Mouse (Mus musculus): ENCODE data around the gene Cldn7. TPM values are rescaled to one million over a fixed set of nuclear protein-coding genes. Genes with fewer than 3 reads are reported as not detected.

Gene Cldn7
- 3.6 and 4.8 TPM in 2 replicates for polyA plus RNA-seq (2012; rRNA removed)

DNA sequence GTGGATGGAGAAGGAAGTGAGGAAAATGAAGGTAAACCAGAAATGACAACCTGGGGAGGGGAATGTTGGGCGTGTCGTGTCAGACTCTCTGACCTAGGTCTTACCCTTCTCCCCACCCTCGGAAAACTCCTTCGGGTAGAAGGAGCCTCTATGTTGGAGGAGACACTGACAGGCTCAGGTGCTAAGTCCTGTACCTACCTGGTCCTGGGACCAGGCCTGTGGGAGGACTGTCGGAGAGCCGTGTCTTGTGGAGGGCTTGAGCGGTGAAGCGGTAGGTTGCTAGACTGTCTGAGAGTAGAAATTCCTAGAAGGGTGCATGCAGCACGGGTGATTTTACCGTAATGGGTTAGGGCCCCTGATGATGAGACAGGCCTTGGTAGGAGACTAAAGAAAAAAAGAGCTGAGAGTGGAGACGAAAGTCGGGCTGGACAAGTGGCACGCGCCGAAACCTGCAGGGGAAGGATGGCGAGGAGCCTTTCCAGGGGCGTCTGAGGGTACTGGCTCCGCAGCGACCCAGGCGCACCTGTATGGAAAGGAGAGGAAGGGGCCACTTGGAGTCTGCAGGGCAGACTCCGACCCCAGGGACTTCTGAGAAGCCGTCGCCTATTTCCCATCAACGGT lies at the start of gene Cldn7:
Gene Cldn7 (plus strand): TSS at position 130 of the 621 bp plus-strand sequence.

DNA sequence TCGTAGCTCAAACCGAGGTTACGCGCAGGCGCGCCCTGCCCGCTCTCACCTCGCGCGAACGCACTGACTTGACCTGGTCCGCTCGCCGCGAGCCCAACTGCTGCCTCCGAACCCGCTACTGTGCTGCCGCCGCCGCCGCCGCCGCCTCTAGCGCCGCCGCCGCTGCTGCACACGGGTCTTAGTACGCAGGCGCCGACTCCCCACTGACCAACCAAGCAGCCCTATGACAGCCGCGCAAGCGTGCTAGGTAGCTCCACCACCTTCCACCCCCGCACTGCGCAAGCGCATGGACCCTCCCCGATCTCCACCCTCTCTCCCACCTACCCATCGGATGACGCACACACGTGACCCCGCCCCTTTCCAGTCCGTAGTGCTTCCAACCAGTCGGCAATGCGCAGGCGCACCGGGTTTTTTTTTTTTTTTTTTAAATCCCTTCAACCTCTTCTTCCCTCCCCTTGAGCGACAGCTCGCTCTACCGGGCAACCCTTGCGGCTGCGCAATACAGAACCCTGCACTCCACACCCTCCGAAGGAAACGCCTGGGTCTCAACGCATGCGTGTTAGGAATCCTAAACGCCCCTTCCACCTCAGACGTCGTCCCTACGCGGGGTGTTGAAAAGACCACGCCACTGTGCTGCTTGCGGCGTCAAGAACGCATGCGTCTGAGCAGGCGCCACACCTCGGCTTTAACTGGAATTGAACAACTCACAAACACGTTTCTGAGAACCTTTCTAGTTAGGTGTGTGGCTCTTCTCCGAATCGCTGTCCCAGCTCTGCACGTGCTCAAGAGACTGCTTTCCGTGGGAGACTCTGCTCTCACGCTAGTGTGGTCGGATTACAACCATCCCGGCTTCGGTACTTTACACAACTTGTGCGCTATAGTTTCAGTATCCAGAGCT lies 43.2 kb upstream of the Cldn7 start, which contains the start of gene Eif5a:
Gene Eif5a (minus strand): TSS at position 845 of the 898 bp plus-strand sequence.

DNA sequence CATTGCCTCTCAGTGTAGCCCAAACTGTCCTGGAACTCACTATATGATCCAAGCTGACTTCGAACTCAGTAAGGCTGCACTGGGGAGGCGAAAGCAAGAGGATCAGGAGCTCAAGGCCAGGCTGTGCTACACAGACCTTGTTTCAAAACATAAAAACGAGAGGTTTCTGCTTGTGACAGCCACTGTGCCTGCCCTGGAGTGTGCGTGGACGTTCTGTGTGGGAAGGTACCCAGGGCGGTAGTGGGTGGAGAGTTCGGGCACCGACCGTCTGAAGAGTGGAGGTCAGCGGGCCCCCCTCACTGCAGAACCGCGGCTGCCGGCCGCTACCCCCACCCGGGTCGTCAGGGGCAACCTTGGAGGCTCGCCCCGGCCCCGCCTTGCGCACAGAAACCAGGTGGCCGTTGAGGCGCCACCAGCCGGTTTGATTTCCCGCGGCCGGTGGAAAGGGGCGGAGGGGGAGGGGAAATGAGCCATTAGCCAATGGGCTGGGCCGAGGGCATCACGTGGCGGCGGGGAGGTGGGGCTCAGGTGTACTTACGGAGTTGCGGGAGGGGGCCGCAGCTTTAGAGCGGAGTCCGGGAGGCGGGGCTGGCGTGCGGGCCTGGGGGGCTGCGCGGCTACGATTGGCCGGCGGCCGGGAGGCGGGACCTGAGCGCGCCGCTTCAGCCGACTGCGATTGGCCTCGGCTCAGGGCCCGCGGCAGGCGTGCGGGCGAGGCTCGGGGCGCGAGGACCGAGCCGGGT lies 29.3 kb upstream of the Cldn7 start, which contains the start of gene Ybx2:
Gene Ybx2 (plus strand): TSS at position 660 of the 743 bp plus-strand sequence.

DNA sequence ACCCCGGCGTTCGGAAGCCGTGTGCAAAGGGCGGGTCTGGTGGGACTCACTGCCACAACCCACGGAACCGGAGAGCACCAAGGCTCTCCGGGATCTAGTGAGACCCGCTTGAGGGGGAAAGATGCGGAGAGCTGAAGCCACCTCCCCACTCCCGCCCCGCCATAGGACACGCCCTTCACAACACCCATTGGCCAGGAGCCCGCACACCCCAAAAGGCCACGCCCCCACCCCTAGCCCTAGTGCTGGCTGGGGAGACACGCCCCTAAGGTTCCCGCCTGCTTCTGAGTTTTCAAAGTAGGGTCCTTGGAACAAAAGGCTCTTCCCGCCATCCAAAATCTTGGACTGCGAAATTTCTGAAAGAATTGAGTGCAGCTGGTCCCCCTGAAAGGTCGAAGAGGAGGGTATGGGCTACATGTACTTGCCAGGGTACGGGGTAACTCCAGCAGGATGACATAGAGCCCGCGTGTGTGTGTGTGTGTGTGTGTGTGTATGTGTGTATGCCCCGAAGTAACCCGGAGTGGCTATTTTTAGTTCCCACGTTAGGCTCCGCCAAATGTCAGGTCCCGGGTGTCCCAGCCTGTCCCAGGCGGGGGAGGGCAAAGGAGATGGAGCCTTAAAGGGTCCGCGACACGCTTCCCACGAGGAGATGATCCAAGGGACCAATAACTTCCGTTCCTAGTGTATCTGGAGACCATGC lies 16.4 kb upstream of the Cldn7 start, which contains the start of gene Slc2a4:
Gene Slc2a4 (minus strand): TSS at position 123 of the 697 bp plus-strand sequence.

DNA sequence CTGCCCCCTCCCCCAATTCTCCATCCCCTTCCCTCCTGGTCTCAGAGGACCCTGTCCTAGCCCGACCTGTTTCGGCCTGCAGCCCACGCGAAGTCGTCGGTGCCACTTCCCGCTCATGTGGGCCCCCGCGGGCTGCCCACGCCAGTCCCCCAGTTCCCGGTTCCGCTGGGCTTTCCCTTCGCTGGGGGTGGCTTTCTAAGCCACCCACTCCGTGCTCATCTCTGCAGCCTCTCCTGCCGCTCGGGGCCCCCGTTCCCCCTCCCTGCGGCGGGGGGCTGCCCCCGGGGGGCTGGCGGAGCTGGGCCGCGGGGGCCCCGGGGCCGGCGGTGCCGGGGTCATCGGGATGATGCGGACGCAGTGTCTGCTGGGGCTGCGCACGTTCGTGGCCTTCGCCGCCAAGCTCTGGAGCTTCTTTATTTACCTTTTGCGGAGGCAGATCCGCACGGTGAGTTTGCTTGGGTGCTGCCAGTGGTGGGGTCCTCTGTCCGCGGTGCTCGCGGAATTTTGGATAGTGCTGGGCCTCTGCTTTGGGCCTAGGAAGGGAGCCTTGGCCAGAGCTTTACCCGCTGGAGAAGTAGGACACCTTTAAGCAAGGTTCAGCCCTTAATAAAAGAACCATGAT lies 16.7 kb downstream of the Cldn7 start, which contains the start of gene Ctdnep1:
Gene Ctdnep1 (plus strand): TSS at position 16 of the 622 bp plus-strand sequence.

DNA sequence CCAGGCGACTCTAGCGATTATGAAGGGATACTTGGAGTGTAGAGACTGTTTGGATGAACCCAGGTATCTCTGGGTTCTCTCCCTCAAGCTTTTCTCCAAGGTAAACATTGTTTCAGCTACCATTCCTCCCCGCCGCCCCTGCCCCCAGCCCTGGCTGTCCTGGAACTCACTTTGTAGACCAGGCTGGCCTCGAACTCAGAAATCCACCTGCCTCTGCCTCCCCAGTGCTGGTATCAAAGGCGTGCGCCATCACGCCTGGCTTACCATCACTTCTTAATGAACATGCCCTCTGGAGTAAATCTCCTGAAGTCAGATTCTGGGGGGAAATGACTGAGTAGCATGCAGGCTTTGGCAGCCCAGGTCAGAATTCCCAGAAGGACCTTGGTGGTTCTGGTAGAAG lies 17.6 kb downstream of the Cldn7 start, which contains the start of gene Elp5:
Gene Elp5 (minus strand): TSS at position 293 of the 400 bp plus-strand sequence.

DNA sequence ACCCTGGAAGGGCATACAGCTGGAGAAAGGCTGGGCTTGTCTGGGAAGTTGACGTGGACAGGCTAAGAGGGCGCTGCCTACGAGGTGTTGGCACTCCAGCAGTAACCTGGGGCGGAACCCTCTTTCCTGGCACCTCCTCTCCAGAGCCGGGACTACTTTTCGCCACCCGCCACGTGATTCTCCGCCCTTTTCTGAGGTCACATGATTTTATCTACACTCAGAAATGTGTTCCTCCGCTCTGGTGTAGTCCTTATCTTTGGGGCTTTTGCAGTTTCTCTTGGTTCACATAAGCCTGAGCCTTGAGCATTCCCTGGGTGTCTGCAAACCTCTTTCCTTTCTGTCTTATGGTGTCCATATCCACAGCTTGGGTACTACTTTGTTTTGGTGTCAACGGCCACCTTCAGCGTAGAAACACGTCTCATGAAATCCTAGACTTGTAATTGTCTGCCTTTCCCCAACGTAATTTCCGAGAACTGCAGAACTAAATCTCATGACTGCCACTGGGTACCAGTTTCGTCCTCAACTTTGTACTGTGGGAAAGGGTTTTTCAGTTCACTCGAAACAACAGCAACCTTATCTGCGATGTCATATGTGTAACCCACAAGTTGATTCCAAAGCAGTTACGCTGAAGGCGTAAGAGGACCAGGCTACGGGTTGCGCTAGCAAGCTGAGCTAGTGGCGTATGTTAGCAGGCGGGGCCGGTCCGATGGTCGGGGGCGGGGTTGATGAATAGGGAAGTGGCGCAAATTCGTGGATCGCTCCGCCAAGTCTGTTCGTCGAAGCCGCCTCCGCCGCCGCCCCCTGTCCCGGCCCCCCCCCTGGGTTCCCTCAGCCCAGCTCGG lies 26.5 kb downstream of the Cldn7 start, which contains the start of gene Gabarap:
Gene Gabarap (plus strand): TSS at position 294 of the 842 bp plus-strand sequence.

DNA sequence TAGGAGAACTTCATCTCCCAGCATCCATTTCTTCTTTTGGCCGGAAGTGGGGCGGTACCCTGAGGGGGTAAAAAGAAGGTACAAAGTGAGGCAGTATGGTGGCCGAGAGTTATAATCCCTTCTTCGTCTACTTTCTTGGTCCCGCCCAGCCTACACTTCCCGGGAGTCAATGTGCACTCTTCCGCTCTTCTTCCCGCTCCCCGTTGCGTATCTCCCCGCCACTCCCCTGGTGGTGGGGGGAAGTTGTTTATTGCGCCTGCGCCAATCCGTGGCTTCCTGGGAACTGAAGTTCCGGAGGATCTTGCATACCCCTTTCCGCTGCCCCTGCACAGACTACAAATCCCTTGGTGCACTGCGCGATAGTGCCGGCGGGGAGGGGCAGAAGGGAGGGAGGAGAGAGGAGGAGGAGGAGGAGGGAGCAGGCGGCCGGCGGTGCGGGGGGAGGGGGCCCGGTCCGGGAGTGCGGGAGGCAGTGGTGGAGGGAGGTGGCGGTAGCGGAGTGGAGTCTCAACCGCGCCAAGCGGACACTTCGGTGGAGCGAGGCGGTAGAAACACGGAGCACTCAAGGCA lies 30.9 kb downstream of the Cldn7 start, which contains the start of gene Phf23:
Gene Phf23 (plus strand): TSS at position 387 of the 570 bp plus-strand sequence.

DNA sequence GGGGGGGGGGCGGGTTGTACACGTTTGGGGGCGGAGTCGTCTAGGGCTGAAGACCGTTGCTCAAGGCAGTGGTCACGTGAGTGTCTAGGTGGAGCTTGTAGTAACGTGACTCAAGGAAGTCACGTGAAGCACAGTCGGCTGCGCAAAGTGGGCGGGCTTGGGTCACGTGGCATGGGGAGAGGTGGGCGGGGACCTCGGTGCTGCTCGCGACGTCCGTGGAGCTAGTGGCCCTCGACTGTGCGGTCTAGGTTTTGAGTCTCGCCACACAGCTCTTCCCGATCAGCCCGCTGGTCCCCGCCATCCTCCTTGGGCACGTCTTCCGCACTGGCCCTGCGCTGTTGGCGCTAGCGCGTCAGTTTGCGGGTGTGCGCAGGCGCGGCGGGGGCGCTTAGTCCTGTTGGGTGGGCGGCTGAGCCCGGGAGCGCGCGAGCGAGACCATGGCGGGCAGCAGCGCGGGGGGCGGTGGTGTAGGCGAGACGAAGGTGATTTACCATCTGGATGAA lies 35.9 kb downstream of the Cldn7 start, which contains the start of gene Dvl2:
Gene Dvl2 (plus strand): TSS at position 200 of the 503 bp plus-strand sequence.

DNA sequence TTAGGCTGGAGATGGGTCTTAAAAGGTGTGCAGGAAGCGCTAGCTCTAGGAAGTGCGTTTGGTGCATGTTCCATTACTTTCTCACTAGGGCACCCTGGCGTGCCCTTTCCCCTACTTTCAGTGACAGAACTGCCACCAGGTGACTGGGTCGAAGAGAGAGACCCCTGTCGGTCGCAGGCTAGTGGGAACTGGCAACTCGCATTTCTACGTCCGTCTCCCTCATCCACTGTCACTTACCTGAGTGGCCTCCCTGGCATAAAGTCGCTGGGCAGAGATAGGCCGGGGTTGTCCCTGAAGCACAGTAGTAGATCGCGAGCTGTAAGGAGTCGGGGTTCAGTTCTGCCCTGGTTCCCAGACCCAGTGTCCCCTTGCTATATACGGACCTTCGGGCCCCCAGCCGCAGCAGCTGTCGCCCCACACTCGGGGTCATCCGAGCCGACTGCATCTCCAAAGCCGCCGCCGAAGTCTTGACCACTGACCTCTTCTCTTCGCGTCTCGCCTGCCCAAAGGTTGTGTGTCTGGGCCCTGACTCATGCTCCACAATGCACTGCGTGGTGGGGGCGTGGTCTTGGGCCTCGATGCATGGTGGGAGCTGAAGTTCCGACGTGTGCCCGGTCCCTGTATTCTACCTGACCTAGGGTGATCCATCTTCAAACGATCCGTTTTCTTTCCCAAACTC lies 50.4 kb downstream of the Cldn7 start, which contains the start of gene Acadvl:
Gene Acadvl (minus strand): TSS at position 532 of the 679 bp plus-strand sequence.

DNA sequence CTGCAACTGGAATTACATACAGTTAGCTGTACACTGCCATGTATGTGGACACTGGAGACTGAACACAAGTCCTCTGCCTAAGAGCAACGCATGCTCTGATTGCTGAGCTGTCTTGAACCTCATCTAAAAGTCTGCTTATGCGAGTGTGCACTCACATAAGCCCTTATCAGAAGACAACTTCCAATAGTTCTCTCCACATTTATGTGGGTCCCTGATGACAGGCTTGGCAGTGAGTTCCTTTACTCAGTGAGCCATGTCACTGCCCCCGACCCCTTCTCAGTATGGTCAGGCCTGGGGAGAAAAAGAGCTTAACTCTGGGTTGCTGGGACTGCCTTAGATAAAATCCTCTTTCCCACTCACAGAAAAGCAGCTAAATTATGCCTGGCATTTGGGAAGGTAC lies 52.1 kb downstream of the Cldn7 start, which contains the start of gene Dlg4:
Gene Dlg4 (plus strand): TSS at position 274 of the 400 bp plus-strand sequence.

Other genes with a start within 250 kb of the Cldn7 start
- 7.3 and 12.3 TPM in 2 replicates for gene Polr2a, start 206.1 kb upstream of the Cldn7 start, polyA plus RNA-seq (2012; rRNA removed)
- gene Slc35g3, start 202.8 kb upstream of the Cldn7 start, polyA plus RNA-seq (2012; rRNA removed) = 0.12 and 0.19 TPM in 2 replicates
- gene Zbtb4, start 198.9 kb upstream of the Cldn7 start, polyA plus RNA-seq (2012; rRNA removed) = 10.3 and 17.5 TPM in 2 replicates
- gene Chrnb1, start 168.8 kb upstream of the Cldn7 start, polyA plus RNA-seq (2012; rRNA removed) = 3.2 and 5.8 TPM in 2 replicates
- 2.3 and 2.6 TPM in 2 replicates for gene Fgf11, start 162.9 kb upstream of the Cldn7 start, polyA plus RNA-seq (2012; rRNA removed)
- 23.4 and 35.3 TPM in 2 replicates for gene Tmem102, start 159.2 kb upstream of the Cldn7 start, polyA plus RNA-seq (2012; rRNA removed)
- not detected in 2 replicates for gene Gm39566, start 149.5 kb upstream of the Cldn7 start, polyA plus RNA-seq (2012; rRNA removed)
- gene Spem2, start 146.3 kb upstream of the Cldn7 start, polyA plus RNA-seq (2012; rRNA removed) = not detected in 2 replicates
- 0.05 TPM in 1 of 2 replicates, not detected in the other for gene Spem1, start 142.6 kb upstream of the Cldn7 start, polyA plus RNA-seq (2012; rRNA removed)
- 10.0 and 11.0 TPM in 2 replicates for gene Nlgn2, start 127.0 kb upstream of the Cldn7 start, polyA plus RNA-seq (2012; rRNA removed)
- gene Tmem256, start 126.3 kb upstream of the Cldn7 start, polyA plus RNA-seq (2012; rRNA removed) = 105 and 145 TPM in 2 replicates
- 51.9 and 53.6 TPM in 2 replicates for gene Plscr3, start 118.4 kb upstream of the Cldn7 start, polyA plus RNA-seq (2012; rRNA removed)
- gene Tnk1, start 106.0 kb upstream of the Cldn7 start, polyA plus RNA-seq (2012; rRNA removed) = 18.6 and 19.9 TPM in 2 replicates
- gene Tmem95, start 86.8 kb upstream of the Cldn7 start, polyA plus RNA-seq (2012; rRNA removed) = not detected in 2 replicates
- 7.2 and 8.2 TPM in 2 replicates for gene Kctd11, start 83.4 kb upstream of the Cldn7 start, polyA plus RNA-seq (2012; rRNA removed)
- 0.81 and 1.9 TPM in 2 replicates for gene Acap1, start 69.2 kb upstream of the Cldn7 start, polyA plus RNA-seq (2012; rRNA removed)
- gene 2810408A11Rik, start 63.8 kb upstream of the Cldn7 start, polyA plus RNA-seq (2012; rRNA removed) = 0.77 and 1.0 TPM in 2 replicates
- gene Neurl4, start 63.7 kb upstream of the Cldn7 start, polyA plus RNA-seq (2012; rRNA removed) = 11.5 and 14.7 TPM in 2 replicates
- gene Gps2, start 50.9 kb upstream of the Cldn7 start, polyA plus RNA-seq (2012; rRNA removed) = 71.1 and 72.4 TPM in 2 replicates
- 152 and 162 TPM in 2 replicates for gene Eif5a, start 42.8 kb upstream of the Cldn7 start, polyA plus RNA-seq (2012; rRNA removed)
- 26.1 and 33.8 TPM in 2 replicates for gene Ybx2, start 29.0 kb upstream of the Cldn7 start, polyA plus RNA-seq (2012; rRNA removed)
- 51.9 and 55.0 TPM in 2 replicates for gene Slc2a4, start 16.6 kb upstream of the Cldn7 start, polyA plus RNA-seq (2012; rRNA removed)
- gene Ctdnep1, start 16.4 kb downstream of the Cldn7 start, polyA plus RNA-seq (2012; rRNA removed) = 39.4 and 42.7 TPM in 2 replicates
- gene Elp5, start 17.7 kb downstream of the Cldn7 start, polyA plus RNA-seq (2012; rRNA removed) = 27.8 and 29.8 TPM in 2 replicates
- 180 and 211 TPM in 2 replicates for gene Gabarap, start 26.4 kb downstream of the Cldn7 start, polyA plus RNA-seq (2012; rRNA removed)
- 2.7 and 4.8 TPM in 2 replicates for gene Phf23, start 31.0 kb downstream of the Cldn7 start, polyA plus RNA-seq (2012; rRNA removed)
- gene Dvl2, start 35.8 kb downstream of the Cldn7 start, polyA plus RNA-seq (2012; rRNA removed) = 5.2 and 6.7 TPM in 2 replicates
- gene Acadvl, start 50.6 kb downstream of the Cldn7 start, polyA plus RNA-seq (2012; rRNA removed) = 53.2 and 55.7 TPM in 2 replicates
- 5.7 and 6.6 TPM in 2 replicates for gene Dlg4, start 52.2 kb downstream of the Cldn7 start, polyA plus RNA-seq (2012; rRNA removed)
- 0.32 TPM in 1 of 2 replicates, not detected in the other for gene Asgr1, start 89.3 kb downstream of the Cldn7 start, polyA plus RNA-seq (2012; rRNA removed)
- 0.20 and 0.28 TPM in 2 replicates for gene Asgr2, start 127.9 kb downstream of the Cldn7 start, polyA plus RNA-seq (2012; rRNA removed)
- 1.7 TPM in 2 replicates for gene Mgl2, start 165.6 kb downstream of the Cldn7 start, polyA plus RNA-seq (2012; rRNA removed)
- gene Clec10a, start 191.4 kb downstream of the Cldn7 start, polyA plus RNA-seq (2012; rRNA removed) = 1.6 and 2.4 TPM in 2 replicates
- gene Slc16a11, start 248.0 kb downstream of the Cldn7 start, polyA plus RNA-seq (2012; rRNA removed) = 36.1 and 38.9 TPM in 2 replicates